Mouse (Mus musculus) embryonic stem cell, embryonic (primary cell): Measurements from ENCODE around the gene Ush2a.

Experiments
- CTCF ChIA-PET, 4 experiments: fragments of 300-600 bp in 2 of 4; fragments of 350-600 bp in 2 of 4; sonication (Branson Sonifier 250); formaldehyde crosslinking; loops; one replicate each; lab custom pipeline; 2022; ENCODE audit warnings: inconsistent platforms in 2 of 4; lab: Charles Lee
- POLR2A ChIA-PET, 4 experiments: fragments of 300-600 bp in 2 of 4; fragments of 350-600 bp in 2 of 4; sonication (Branson Sonifier 250); formaldehyde crosslinking; loops; one replicate each; lab custom pipeline; 2022; ENCODE audit warnings: antibody characterized with exemption in 4 of 4, inconsistent platforms in 1 of 4; lab: Charles Lee

Gene Ush2a

DNA sequence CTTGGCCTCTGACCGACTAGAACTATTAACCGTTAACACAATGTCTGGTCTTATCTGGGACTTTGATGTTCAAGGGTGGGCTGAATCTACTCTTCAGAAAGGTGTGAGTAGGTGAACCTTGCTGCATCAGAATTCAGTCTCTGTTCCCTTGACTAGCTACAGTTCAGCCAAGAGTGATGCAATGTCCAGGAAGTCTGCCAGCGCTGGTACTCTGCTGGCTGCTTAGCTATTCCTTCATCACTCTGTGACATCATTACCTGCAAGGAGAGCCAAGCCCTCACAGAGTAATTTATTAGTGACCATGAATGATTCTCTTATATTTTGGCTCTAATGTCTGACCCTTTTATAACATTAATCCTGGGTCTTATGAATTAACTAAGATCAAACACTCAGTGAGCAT is 101.7 kb downstream of the Ush2a start:
- POLR2A ChIA-PET, result no interaction called here
- CTCF ChIA-PET, result no interaction called here

DNA sequence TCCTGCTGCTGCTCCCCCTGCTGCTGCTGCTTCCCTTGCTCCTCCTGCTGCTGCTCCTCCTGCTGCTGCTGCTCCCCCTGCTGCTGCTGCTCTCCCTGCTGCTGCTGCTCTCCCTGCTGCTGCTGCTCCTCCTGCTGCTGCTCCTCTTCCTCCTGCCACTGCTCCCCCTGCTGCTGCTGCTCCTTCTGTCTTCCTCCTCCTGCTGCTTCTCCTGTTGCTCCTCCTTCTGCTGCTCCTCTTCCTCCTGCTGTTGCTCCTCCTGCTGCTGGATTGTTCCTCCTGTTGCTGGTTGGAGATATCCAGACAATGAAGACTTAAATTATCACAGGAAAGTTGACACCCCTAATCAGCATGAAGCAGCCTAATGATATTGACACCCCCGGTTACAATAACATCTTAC is 123.4 kb downstream of the Ush2a start:
- ChIA-PET CTCF (no interaction called here), POLR2A (no interaction called here)

DNA sequence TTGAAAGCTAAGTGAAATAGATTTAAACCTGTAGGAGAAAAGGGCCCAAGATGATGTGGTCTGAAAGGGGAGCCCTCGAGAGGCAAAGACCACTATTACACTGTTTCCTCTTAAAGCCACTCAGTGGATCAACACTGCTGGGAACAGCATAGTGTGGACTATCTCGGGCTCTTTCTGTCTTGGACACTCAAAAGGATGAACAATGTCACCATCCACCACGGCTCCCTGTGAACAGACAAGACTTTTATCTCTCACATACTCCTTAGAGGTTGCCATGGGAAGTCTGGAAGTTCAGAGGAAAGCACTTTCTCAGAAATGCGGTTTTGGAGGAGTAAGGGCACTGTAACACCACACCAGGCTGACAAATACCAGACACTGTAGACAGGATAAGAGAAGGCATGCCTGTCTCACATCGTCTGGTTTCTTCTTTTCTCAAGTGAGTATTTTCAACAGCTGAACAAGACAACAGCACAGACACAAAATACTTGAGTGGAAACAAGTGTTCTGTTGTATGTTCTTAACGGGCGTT is 124.0 kb downstream of the Ush2a start:
- CTCF ChIA-PET, result no interaction called here

DNA sequence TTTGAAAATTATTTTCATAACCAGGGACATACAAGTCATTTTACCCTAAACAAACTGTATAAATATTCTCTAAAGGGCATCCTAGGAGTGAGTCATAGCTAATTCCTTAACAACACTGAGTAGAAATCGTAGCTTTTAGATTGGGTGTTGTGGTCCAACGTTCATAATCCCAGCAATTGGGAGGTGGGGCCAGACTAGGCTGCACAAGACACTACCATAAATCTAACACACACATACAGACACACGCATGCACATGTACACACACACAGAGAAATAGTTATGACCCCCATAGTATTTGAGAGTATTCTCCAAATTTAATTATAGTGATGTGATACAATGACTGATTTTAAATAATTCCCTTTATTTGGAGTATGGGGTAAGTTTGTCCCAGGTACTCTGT is 125.5 kb downstream of the Ush2a start:
- ChIA-PET CTCF (no interaction called here), POLR2A (interaction anchor here in 1 of 4 experiments (0.9 kb wide), 1 partner anchor 9 kb away, joined by 3 read pairs; no protein-coding TSS in a partner anchor)

More for the DNA sequence above, 124.0 kb downstream of the Ush2a start:
- POLR2A ChIA-PET, result no interaction called here

DNA sequence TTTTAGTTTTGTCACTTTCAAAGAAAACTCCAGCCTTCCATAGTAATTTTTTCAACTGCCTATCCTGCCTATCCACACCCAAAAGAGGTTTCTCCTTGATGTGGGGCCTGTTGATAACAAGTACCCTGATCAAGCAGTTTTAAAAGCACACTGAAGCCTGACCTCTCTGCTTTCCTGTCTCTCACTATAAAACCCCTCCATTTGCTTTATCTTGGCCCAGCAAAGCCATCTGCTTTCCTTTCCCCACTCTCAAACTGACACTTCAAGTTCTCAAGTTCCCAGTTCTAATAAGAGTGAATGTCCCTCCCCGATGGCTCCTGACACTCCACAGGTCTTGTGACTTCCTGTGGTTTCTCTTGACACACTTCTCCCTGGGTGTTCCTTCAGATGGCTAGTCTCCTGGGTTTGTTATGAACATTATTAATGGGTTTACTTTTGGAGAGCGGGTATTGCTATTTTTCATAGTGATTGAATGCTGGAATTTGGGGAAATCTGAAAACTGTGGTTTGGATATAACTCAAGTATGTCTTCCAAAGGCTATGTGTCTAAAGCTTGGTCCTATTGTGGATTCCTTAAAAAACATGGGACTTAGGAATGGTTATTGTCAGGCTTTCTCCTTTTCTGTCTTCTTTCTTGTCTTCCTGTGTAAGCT is 126.1 kb downstream of the Ush2a start:
- ChIA-PET CTCF (no interaction called here), POLR2A (no interaction called here)

DNA sequence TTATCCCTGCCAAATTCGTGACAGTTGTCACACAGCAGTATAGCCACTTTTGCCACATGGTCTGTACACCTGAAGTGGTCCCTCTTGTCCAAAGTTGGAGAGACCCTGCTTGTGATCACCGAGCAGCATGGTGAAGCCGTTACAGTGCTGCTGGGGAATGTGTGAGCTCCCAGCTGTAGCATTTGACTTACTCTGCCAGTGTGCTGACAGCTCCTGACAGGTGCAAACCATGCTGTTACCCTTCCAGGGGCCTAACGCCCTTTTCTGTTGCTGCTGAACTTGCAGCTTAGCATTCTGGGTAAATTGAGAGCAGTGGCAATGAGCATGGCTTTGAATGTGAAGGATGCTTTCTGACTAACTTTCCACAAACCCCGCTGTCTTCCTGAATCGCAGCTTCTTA is 128.3 kb downstream of the Ush2a start:
- CTCF ChIA-PET, result interaction anchor here in 1 of 4 experiments (0.6 to 1.0 kb wide), 2 partner anchors 17 to 134 kb away, joined by 3 read pairs; no protein-coding TSS in a partner anchor
- POLR2A ChIA-PET, result no interaction called here

DNA sequence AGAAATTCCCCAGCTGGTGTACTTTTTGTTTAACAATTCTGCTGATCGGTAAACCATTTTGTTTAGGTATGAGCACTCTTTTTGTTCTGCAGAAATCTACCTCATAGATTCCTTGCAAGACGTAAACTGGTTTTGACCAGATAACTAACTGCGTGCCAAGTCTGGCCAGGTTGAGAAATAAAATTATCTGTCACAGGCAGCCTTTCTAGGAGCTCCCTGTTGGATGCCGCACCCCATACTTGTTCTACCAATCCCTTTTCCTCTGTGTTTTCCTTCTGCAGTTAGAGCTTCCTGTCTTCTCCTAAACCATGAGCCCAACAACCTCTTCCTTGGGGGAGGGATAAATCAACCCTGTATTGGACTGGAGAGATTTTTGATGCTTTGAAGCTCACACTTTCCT is 145.4 kb downstream of the Ush2a start:
- POLR2A ChIA-PET, result interaction anchor here in 1 of 4 experiments (0.6 kb wide), 1 partner anchor 1565 kb away, joined by 3 read pairs; no protein-coding TSS in a partner anchor

DNA sequence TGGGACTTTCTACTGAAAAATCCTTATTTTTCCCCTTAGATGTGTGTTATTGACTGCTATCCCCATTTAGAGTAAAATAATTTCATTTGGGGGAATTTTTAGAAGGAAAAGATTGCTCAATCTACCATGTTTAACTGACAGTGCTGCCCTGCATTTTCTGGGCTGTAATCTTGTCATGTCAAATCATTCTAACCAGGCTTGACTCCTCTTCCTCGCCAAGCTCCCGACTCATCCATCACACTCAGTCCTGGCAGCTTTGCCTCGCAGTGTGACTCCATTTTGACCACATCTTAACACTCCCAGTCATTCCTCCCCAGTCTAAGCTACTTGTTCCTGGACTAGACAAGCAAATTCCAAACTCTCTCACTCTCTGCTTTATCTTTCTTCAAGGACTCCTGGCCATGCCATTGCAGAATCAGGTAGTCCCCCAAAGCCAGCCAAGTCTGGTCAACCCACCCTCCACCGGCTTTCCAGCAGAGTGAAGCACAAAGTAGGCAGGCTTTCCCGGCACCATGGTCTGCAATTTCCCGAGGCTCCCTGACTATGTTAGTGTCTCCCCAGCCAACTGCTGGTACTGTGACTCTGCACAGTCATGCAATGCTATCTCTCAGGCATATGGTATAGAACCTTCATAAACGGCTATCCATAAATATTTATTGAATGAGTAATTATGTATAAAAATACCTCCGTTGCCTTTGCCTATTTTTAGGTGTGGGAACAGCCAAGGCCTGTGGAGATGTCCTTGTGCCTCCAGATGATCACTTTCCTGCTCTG is 146.0 kb downstream of the Ush2a start:
- CTCF ChIA-PET, result no interaction called here
- POLR2A ChIA-PET, result interaction anchor here in 1 of 4 experiments (0.6 kb wide), 1 partner anchor 1566 kb away, joined by 3 read pairs; no protein-coding TSS in a partner anchor

More for the DNA sequence above, 145.4 kb downstream of the Ush2a start:
- CTCF ChIA-PET, result no interaction called here

DNA sequence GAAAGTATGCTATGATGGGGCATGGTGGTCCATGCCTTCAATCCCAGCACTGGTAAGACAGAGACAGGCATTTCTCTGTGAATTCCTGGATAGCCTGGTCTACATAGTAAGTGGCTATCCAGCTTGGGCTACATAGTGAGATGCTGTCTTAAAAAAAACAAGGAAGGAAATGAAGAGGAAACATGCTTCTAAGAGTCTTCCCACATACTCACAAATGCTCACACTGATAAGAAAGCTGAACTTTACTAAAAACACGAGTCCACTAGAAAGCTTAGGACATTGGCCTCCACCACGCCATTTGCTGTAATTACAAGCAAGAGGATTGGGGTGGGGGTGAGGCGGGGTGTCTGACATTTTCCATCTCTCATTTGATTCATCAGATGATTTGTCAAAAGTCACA is 148.7 kb downstream of the Ush2a start:
- POLR2A ChIA-PET, result no interaction called here
- CTCF ChIA-PET, result no interaction called here

DNA sequence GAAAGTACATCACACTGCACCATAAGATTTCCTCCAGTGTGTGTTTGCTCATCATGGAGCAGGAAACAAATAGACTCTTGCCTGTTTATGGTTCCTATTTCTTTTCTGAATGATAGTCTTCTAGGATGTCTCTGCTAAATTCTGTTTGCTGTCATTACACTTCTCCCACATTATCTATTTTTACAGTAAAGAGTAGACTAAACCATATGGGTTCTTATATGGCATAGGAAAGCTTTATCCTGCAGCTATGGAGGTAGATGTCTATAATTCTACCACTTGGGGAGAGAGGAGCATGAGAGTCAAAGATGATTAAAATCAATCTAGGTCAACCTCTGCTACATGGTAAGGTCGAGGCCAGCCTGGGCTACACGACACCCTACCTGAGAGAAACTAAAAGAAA is 158.7 kb downstream of the Ush2a start:
- ChIA-PET POLR2A (no interaction called here), CTCF (no interaction called here)

DNA sequence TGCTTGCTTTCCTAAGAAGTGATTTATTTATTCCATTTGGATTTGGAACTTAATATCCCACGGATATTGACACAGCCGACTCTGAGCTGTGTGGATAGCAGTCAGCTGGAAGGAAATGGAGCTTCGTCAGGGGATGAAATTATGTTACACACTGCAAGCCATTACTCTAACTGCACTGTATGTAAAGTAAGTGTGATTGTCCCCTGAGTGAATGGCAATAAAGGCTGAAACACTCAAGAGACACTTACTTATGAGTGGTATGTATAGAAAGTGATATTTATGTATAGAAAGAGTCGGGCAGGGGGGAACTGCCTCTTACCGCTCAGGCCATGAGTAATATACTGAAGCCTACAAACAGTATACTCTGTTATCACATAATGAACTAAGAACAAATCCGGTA is 166.3 kb downstream of the Ush2a start:
- POLR2A ChIA-PET, result no interaction called here
- CTCF ChIA-PET, result no interaction called here

DNA sequence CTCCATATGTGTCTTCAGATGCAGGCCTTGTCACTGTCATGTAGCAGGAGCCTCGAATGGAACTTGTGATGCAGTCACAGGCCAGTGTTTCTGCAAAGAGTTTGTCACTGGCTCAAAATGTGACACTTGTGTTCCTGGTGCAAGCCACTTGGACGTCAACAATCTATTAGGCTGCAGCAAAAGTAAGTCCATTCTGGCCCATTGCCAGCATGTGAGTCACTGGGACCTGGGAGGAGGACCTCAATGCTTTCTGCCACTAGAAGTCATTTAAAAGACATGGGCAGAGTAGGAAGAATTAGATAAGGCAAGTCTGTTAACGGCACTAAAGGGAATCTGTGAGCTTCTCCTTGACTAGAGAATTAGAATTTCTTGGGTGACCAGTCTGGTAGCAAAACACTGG is 168.9 kb downstream of the Ush2a start:
- ChIA-PET CTCF (no interaction called here), POLR2A (no interaction called here)

DNA sequence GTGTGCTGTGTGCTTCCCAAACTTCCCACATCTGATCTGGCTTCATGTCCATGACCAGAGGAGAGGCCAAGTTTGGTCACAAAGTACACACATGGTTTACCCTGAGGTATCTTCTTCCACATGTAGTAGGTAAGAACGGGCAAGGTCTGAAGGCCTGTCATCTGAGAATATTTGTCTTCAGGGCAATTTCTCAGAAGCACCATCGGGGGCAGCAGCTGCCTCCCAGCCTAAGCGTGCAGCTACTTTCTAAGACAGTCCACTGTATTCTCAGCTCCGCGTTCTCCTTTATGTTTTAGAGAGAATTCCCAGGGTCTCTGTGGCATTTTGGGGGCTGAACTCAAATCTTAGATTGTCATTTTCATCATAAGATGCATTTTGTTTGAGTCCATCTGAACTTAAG is 186.1 kb downstream of the Ush2a start:
- ChIA-PET POLR2A (no interaction called here), CTCF (interaction anchor here in 1 of 4 experiments (0.8 kb wide), 1 partner anchor 26 kb away, joined by 3 read pairs; no protein-coding TSS in a partner anchor)

DNA sequence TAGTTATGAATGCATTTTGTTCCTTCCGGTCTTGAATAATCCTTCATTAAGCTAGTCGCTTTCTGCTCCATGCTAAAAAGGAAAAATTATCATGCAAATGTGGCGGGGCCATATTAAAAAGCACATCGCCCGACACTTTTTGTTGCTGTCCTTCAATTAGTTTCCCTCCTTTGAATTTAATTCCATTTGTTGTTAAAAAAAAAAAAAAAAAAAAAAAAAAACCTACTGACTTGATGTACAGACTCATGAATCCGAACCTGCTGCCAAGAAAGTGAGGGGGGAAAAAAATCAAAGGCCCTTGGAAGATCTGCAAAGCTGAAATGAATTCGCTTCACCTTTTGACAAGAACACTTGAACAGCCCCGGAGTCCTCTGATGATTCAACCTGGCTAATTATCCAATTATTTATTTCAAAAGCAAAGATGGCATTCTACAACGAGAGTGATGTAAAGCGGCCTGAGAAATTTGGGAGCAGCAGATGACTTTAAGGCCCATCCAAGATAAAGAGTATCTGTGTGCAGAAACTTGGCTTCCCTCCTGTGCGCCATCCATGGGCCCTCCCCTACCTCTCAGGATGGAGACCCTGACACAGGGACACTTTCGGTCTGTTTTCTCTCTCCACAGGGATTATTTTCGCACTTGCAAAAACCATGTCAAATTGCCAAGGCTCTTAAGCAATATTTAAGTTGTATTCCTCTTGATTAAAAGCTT is 194.8 kb downstream of the Ush2a start:
- CTCF ChIA-PET, result no interaction called here
- POLR2A ChIA-PET, result interaction anchor here in 1 of 4 experiments (0.7 kb wide), 1 partner anchor 13 kb away, joined by 4 read pairs; no protein-coding TSS in a partner anchor

DNA sequence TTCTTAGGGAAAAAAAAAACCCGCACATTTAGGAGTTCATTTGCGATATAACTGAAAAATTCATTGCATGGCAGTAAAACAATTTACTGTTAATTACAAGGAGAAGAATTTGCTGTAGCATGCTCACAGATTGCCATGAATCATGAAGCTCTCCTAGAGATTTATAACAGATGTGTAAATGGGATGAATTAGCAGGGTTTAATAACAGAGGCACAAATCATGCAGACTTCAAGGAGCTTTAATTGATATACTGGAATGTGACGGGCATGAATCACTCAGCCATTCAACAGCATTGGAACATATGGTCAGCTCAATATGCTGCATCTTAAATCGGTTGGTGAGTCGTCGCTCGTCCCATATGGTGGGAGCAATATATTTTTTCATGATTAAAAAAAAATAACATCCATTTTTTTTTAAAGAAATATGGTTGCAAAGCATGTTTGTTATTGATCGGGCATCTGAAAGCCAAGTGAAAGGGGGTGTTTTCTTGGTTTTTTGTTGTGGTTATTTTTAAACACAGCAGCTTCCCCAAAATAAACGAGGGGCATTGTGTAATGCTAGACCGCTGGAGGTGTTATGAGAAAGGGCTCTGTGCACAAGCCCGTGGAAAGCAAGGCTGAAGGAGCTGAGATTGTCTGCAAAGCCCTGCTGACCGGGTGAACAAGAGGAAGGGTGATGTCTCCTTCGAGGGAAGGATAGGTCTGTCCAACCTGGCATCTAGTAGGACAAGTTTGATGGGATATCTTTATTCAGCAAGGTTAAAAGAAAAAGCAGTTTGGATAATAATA is 195.6 kb downstream of the Ush2a start:
- ChIA-PET POLR2A (interaction anchor here in 1 of 4 experiments (0.7 kb wide), 1 partner anchor 12 kb away, joined by 4 read pairs; no protein-coding TSS in a partner anchor), CTCF (no interaction called here)

DNA sequence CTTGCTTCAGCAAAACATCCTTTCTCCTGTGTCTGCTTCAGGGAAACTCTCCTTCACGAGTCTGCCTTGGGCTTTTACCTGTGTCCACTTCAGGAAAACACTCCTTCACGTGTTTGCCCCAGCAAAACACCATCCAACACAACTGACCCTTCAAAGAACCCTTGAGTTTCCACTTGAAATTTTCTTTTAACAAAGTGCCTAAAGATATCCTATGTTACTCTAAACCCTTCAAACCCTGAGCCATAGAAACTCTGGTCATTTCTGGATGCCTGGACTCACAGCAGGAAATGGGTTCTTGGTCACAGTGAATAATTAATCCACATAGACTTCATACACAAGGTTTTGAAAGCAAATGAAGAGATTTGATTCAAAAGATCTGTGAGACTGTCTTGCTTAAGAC is 199.4 kb downstream of the Ush2a start:
- CTCF ChIA-PET, result no interaction called here
- POLR2A ChIA-PET, result no interaction called here

DNA sequence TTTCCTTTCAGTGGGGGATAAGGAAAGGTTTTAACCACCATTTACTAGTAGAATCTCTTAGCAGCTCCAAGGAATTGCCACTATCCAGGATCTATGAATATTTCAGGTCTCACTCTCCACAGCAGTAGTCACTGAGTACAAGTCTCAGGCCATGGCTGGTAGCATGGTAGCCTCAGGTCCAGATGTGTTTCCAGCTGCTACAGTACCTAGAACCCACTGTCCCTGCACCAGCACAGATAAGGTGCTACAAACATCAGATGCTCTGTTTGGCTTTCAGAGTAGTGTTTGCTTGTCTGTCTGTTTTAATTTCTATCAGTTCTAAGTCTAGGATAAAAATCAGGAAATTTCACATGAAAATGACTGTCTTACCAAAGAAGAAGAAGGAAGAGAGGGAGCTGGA is 202.8 kb downstream of the Ush2a start:
- ChIA-PET POLR2A (no interaction called here), CTCF (no interaction called here)

DNA sequence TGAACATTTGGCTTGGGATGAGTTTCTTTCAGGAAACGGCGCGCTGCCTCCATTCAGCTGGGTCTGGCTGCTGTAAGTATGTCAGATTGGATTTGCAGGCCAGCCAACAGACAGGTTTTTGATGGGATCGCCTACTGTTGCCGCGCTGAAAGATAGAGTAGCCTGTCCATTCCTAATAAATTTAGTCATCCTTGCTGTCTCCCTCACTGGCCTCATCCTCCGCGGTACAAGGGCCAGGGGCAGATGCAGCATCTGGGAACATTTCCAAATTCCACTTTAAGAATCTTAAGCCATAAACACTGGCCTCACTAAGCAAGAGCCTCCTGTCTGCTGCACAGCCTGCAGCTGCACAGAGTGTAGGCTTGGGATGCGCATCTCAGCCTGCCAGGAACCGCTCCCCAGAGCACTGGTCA is 206.6 kb downstream of the Ush2a start:
- ChIA-PET POLR2A (no interaction called here), CTCF (no interaction called here)

DNA sequence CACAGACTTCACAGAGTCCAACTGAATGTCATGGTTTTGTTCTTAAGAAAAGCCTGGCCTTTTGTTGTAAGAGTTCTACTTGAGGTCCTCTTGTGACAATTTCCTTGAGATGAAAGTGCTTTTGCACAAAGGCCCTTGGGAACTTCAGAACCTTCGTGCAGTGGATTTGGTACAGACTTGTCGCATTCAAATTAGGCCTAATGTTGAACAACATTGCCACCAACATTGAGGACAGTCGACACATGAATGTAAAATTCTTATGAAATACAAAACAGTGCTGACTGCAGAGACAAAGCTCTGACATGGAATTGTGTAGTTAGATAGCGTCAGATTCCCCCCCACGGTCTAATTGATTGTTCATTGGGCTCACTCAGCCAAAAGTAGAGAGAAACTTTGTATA is 243.1 kb downstream of the Ush2a start:
- ChIA-PET POLR2A (no interaction called here), CTCF (interaction anchor here in 1 of 4 experiments (0.6 kb wide), 1 partner anchor 198 kb away, joined by 3 read pairs; no protein-coding TSS in a partner anchor)
